Mouse (Mus musculus): ENCODE measurements around the gene Rtkn2. TPM values are rescaled to one million over a fixed set of nuclear protein-coding genes. Genes with fewer than 3 reads are reported as not detected.
A peak's percentile ranks its signal among the peaks of the same experiment; 100 is the strongest.

Gene Rtkn2
- polyA plus RNA-seq, 1 experiment from 2014 or later: 0.22 TPM

- H3K27ac ChIP-seq: peak overlapping the region; percentile 80
- 1% methylated on average over 6 of the region's 6 CpGs for WGBS (ENCODE audit: missing documents)
- H3K36me3 ChIP-seq (ENCODE audit: inconsistent target): no peaks in the 10 kb centered on the region
- peak overlapping the region; percentile 4; the same call in 1 of the 2 replicates for H3K4me3 ChIP-seq (ENCODE audit: inconsistent target)
- no peaks in the 10 kb centered on the region for H3K79me2 ChIP-seq (ENCODE audit: inconsistent target)
These were observed 13.3 kb upstream of the Rtkn2 start for GRCm38 (mm10) chr10:67966102-67966501.

- WGBS (ENCODE audit: missing documents): 71% methylated on average over 2 of the region's 2 CpGs
- H3K79me2 ChIP-seq (ENCODE audit: inconsistent target): no peaks in the 10 kb centered on the region
- peak overlapping the region; percentile 80 for H3K27ac ChIP-seq
- H3K36me3 ChIP-seq (ENCODE audit: inconsistent target): no peaks in the 10 kb centered on the region
- no peak overlapping the region for H3K4me3 ChIP-seq (ENCODE audit: inconsistent target)
These were observed 12.4 kb upstream of the Rtkn2 start for GRCm38 (mm10) chr10:67966983-67967382.

GRCm38 (mm10) chr10:67971166-67971796 lies 8.1 kb upstream of the Rtkn2 start:
- WGBS (ENCODE audit: missing documents): 96% methylated on average over 11 of the region's 11 CpGs
- no peak overlapping the region for H3K27ac ChIP-seq
- no peaks in the 10 kb centered on the region for H3K79me2 ChIP-seq (ENCODE audit: inconsistent target)
- no peaks in the 10 kb centered on the region for H3K36me3 ChIP-seq (ENCODE audit: inconsistent target)
- no peak overlapping the region for H3K4me3 ChIP-seq (ENCODE audit: inconsistent target)

DNA sequence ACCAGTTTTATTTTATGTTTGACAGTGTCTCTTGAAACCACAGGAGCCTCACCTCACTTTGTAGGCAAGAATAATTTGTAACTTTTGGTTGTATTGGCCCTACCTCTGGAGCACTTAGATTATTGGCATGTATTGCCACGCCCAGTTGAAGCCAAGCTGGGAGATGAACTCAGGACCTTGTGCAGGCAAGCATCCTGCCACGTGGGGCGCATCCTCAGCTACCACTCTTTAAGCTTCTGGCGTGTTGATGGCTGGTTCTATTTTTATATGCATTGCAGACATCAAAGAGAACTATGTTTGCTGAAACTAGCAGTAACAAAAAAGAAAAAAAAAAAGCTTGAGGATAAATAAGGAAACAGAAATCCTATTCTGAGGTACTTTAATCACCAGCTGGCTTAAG lies 2.1 kb upstream of the Rtkn2 start:
- Histone ChIP-seq H3K36me3 (ENCODE audit: inconsistent target) (no peaks in the 10 kb centered on the region), H3K4me3 (ENCODE audit: inconsistent target) (no peak overlapping the region), H3K27ac (no peak overlapping the region), H3K79me2 (ENCODE audit: inconsistent target) (no peaks in the 10 kb centered on the region)
- 84% methylated on average over 4 of the region's 4 CpGs for WGBS (ENCODE audit: missing documents)

DNA sequence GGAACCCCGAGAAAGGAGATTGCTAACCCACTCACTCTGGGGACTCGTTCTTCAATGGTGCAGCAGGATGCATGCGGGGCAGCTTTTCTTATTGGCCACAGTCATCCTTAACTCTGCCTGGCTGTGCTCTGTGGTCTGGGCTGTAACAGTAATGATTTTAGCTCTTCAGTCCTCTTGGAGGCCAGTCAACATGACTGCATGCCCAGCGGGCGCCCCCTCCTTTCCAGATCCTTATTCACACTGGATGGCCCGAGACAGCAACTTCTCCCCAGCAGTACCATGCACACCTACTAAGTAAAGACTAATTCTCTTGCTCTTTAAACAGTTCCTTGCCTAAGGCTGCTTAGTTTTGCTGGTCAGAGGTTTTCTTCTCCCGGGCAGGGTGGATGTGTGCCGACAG lies 4.4 kb downstream of the Rtkn2 start:
- WGBS (ENCODE audit: missing documents): 96% methylated on average over 8 of the region's 8 CpGs
- Histone ChIP-seq H3K36me3 (ENCODE audit: inconsistent target) (no peaks in the 10 kb centered on the region), H3K27ac (no peak overlapping the region), H3K4me3 (ENCODE audit: inconsistent target) (no peak overlapping the region), H3K79me2 (ENCODE audit: inconsistent target) (no peaks in the 10 kb centered on the region)

- Histone ChIP-seq H3K36me3 (ENCODE audit: inconsistent target) (no peaks in the 10 kb centered on the region), H3K79me2 (ENCODE audit: inconsistent target) (no peaks in the 10 kb centered on the region), H3K4me3 (ENCODE audit: inconsistent target) (no peak overlapping the region), H3K27ac (no peak overlapping the region)
- WGBS (ENCODE audit: missing documents): 42% methylated on average over 13 of the region's 13 CpGs
These were observed 5.0 kb downstream of the Rtkn2 start for GRCm38 (mm10) chr10:67984271-67984943.

- H3K4me3 ChIP-seq (ENCODE audit: inconsistent target): no peak overlapping the region
- 93% methylated on average over 17 of the region's 17 CpGs for WGBS (ENCODE audit: missing documents)
- H3K79me2 ChIP-seq (ENCODE audit: inconsistent target): no peaks in the 10 kb centered on the region
- no peaks in the 10 kb centered on the region for H3K36me3 ChIP-seq (ENCODE audit: inconsistent target)
- no peak overlapping the region for H3K27ac ChIP-seq
These were observed 5.7 kb downstream of the Rtkn2 start for GRCm38 (mm10) chr10:67985100-67985499.

DNA sequence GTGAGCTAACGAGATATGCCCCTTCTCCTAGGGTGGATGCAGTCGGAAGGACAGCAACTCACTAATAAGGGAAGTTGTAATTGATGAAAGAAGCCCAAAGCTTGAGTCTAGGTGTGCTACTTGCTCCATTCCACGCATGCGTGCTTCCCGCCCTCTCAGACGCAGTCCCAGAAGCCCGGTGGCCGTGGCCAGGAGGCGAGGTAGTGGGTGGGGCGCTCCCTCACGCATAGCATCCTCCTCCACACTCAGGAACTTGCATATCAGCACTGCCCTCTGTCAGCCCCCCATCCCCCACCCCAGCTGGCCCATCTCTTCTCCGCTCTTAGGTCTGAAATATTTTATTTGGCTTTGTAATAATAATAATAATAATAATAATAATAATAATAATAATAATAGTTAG lies 16.0 kb downstream of the Rtkn2 start:
- Histone ChIP-seq H3K4me3 (ENCODE audit: inconsistent target) (no peak overlapping the region), H3K79me2 (ENCODE audit: inconsistent target) (no peaks in the 10 kb centered on the region), H3K36me3 (ENCODE audit: inconsistent target) (no peaks in the 10 kb centered on the region), H3K27ac (no peak overlapping the region)
- WGBS (ENCODE audit: missing documents): 93% methylated on average over 11 of the region's 12 CpGs

DNA sequence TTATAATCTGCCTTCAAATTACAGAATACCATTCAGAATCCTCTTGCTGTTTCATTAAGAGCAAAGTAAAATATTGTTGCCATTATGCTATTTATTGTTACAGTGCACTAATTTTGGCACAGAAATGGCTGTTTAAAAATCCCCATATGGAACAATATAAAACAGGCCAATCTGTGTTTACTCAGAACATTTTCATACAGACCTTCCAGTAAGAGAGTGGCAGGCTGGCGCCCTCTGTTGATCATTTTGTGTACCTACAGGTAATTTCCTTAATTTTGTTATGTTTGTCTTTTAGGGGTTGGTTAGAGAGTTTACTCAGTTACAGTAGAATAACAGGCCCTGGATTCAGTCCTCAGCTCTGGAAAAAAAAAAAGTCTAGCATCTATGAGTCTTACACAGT lies 16.8 kb downstream of the Rtkn2 start:
- Histone ChIP-seq H3K36me3 (ENCODE audit: inconsistent target) (no peaks in the 10 kb centered on the region), H3K27ac (no peak overlapping the region), H3K79me2 (ENCODE audit: inconsistent target) (no peaks in the 10 kb centered on the region), H3K4me3 (ENCODE audit: inconsistent target) (no peak overlapping the region)
- 0% methylated on average over 1 of the region's 1 CpGs for WGBS (ENCODE audit: missing documents)

GRCm38 (mm10) chr10:67998116-67998635 lies 18.8 kb downstream of the Rtkn2 start:
- Histone ChIP-seq H3K4me3 (ENCODE audit: inconsistent target) (no peak overlapping the region), H3K79me2 (ENCODE audit: inconsistent target) (no peaks in the 10 kb centered on the region), H3K36me3 (ENCODE audit: inconsistent target) (no peaks in the 10 kb centered on the region), H3K27ac (no peak overlapping the region)
- 46% methylated on average over 13 of the region's 13 CpGs for WGBS (ENCODE audit: missing documents)

- H3K4me3 ChIP-seq (ENCODE audit: inconsistent target): no peak overlapping the region
- no peak overlapping the region for H3K27ac ChIP-seq
- H3K79me2 ChIP-seq (ENCODE audit: inconsistent target): no peaks in the 10 kb centered on the region
- H3K36me3 ChIP-seq (ENCODE audit: inconsistent target): no peaks in the 10 kb centered on the region
- WGBS (ENCODE audit: missing documents): 89% methylated on average over 10 of the region's 10 CpGs
These were observed 19.8 kb downstream of the Rtkn2 start for GRCm38 (mm10) chr10:67999170-67999569.

- no peak overlapping the region for H3K4me3 ChIP-seq (ENCODE audit: inconsistent target)
- no peak overlapping the region for H3K27ac ChIP-seq
- WGBS (ENCODE audit: missing documents): 94% methylated on average over 5 of the region's 6 CpGs
- no peaks in the 10 kb centered on the region for H3K36me3 ChIP-seq (ENCODE audit: inconsistent target)
- H3K79me2 ChIP-seq (ENCODE audit: inconsistent target): no peaks in the 10 kb centered on the region
These were observed 22.1 kb downstream of the Rtkn2 start for GRCm38 (mm10) chr10:68001456-68001855.

- Histone ChIP-seq H3K27ac (no peak overlapping the region), H3K4me3 (ENCODE audit: inconsistent target) (no peak overlapping the region), H3K36me3 (ENCODE audit: inconsistent target) (no peaks in the 10 kb centered on the region), H3K79me2 (ENCODE audit: inconsistent target) (no peaks in the 10 kb centered on the region)
- WGBS (ENCODE audit: missing documents): 97% methylated on average over 18 of the region's 18 CpGs
These were observed 24.5 kb downstream of the Rtkn2 start for GRCm38 (mm10) chr10:68003651-68004422.

- Histone ChIP-seq H3K27ac (no peak overlapping the region), H3K79me2 (ENCODE audit: inconsistent target) (no peaks in the 10 kb centered on the region), H3K4me3 (ENCODE audit: inconsistent target) (no peak overlapping the region), H3K36me3 (ENCODE audit: inconsistent target) (no peaks in the 10 kb centered on the region)
- 88% methylated on average over 17 of the region's 17 CpGs for WGBS (ENCODE audit: missing documents)
These were observed 26.0 kb downstream of the Rtkn2 start for GRCm38 (mm10) chr10:68005404-68005803.

- Histone ChIP-seq H3K27ac (no peak overlapping the region), H3K79me2 (ENCODE audit: inconsistent target) (no peaks in the 10 kb centered on the region), H3K4me3 (ENCODE audit: inconsistent target) (no peak overlapping the region), H3K36me3 (ENCODE audit: inconsistent target) (no peaks in the 10 kb centered on the region)
- WGBS (ENCODE audit: missing documents): 83% methylated on average over 11 of the region's 11 CpGs
These were observed 27.1 kb downstream of the Rtkn2 start for GRCm38 (mm10) chr10:68006491-68006890.
